Mouse (Mus musculus): ENCODE measurements around the gene Ubxn6.
"Not testable (repeated sequence)": the region's sequence is repeated elsewhere in the genome, so short reads cannot be mapped to it uniquely, and the experiment has no call there.

The Ubxn6 gene

GRCm38 (mm10) chr17:56100811-56101210, 26.0 kb upstream of the Ubxn6 start:
- no peak for DNase-seq (ENCODE audit: low spot score)

GRCm38 (mm10) chr17:56098711-56099572, 24.1 kb upstream of the Ubxn6 start:
- DNase-seq (ENCODE audit: low spot score): no peak

GRCm38 (mm10) chr17:56098180-56098579, 23.4 kb upstream of the Ubxn6 start:
- DNase-seq (ENCODE audit: low spot score): no peak

GRCm38 (mm10) chr17:56096883-56097282, 22.1 kb upstream of the Ubxn6 start:
- DNase-seq (ENCODE audit: low spot score): no peak

- DNase-seq (ENCODE audit: low spot score): no peak
These were observed 18.0 kb upstream of the Ubxn6 start for GRCm38 (mm10) chr17:56092794-56093193.

GRCm38 (mm10) chr17:56092312-56092711, 17.5 kb upstream of the Ubxn6 start:
- DNase-seq (ENCODE audit: low spot score): no peak

GRCm38 (mm10) chr17:56080781-56081585, 6.2 kb upstream of the Ubxn6 start:
- DNase-seq (ENCODE audit: low spot score): no peak

GRCm38 (mm10) chr17:56079921-56080320, 5.1 kb upstream of the Ubxn6 start:
- DNase-seq (ENCODE audit: low spot score): no peak

GRCm38 (mm10) chr17:56078880-56079795, 4.3 kb upstream of the Ubxn6 start, which contains the start of gene Hdgfl2:
Hdgfl2 (plus strand) TSS chr17:56079634.
- peak; percentile 100 for DNase-seq (ENCODE audit: low spot score)

- not testable (repeated sequence) for DNase-seq (ENCODE audit: low spot score)
These were observed 3.5 kb upstream of the Ubxn6 start for GRCm38 (mm10) chr17:56078361-56078760.

- no peak for DNase-seq (ENCODE audit: low spot score)
These were observed 2.7 kb upstream of the Ubxn6 start for GRCm38 (mm10) chr17:56077523-56077922.

GRCm38 (mm10) chr17:56074097-56074826, 566 bp downstream of the Ubxn6 start:
- peak; percentile 80 for DNase-seq (ENCODE audit: low spot score)

- no peak for DNase-seq (ENCODE audit: low spot score)
These were observed 2.6 kb downstream of the Ubxn6 start for GRCm38 (mm10) chr17:56072243-56072642.

- DNase-seq (ENCODE audit: low spot score): no peak
These were observed 3.7 kb downstream of the Ubxn6 start for GRCm38 (mm10) chr17:56071126-56071525.

GRCm38 (mm10) chr17:56069066-56069465, 5.8 kb downstream of the Ubxn6 start:
- no peak for DNase-seq (ENCODE audit: low spot score)

- DNase-seq (ENCODE audit: low spot score): no peak
These were observed 8.4 kb downstream of the Ubxn6 start for GRCm38 (mm10) chr17:56066451-56066850.

GRCm38 (mm10) chr17:56065715-56066114, 9.1 kb downstream of the Ubxn6 start:
- not testable (repeated sequence) for DNase-seq (ENCODE audit: low spot score)

- DNase-seq (ENCODE audit: low spot score): no peak
These were observed 12.7 kb downstream of the Ubxn6 start for GRCm38 (mm10) chr17:56062081-56062480.

GRCm38 (mm10) chr17:56057381-56058120, 17.3 kb downstream of the Ubxn6 start:
- DNase-seq (ENCODE audit: low spot score): no peak

- DNase-seq (ENCODE audit: low spot score): no peak
These were observed 18.7 kb downstream of the Ubxn6 start for GRCm38 (mm10) chr17:56055945-56056678.
